Mouse (Mus musculus) limb, embryonic 11.5 days (tissue): Measurements from ENCODE around the gene Ros1. TPM values are rescaled to one million over a fixed set of nuclear protein-coding genes. Genes with fewer than 3 reads are reported as not detected.

Experiments used
- ATAC-seq: fragments of 200-750 bp; cut with Nextera tagmentation; 2 replicates; pipeline ENCODE4 v1.8.0; 2017; ENCODE audit warnings: low read depth; ENCODE audit not compliant: insufficient number of reproducible peaks, low FRiP score, low TSS enrichment
- DNase-seq: peaks from one replicate; pipeline ENCODE4 v3.0.0-alpha.2; 2015; ENCODE audit warnings: low spot score
- H3K27ac ChIP-seq: fragments of 300-500 bp; sonication (generic); replicated peaks from 2 replicates; pipeline ENCODE4 v1.5.1; 2014; ENCODE audit warnings: low read depth, mild to moderate bottlenecking, low read length
- H3K27me3 ChIP-seq: fragments of 300-500 bp; sonication (generic); 2 replicates; pipeline ENCODE4 v1.6.1; 2014; ENCODE audit warnings: mild to moderate bottlenecking, low read length, mixed read lengths; ENCODE audit not compliant: control insufficient read depth, insufficient read depth
- H3K36me3 ChIP-seq: fragments of 300-500 bp; sonication (generic); 2 replicates; pipeline ENCODE4 v1.6.1; 2014; ENCODE audit warnings: mild to moderate bottlenecking, low read length, moderate library complexity, mixed read lengths; ENCODE audit not compliant: control insufficient read depth, insufficient read depth
- H3K4me1 ChIP-seq: fragments of 300-500 bp; sonication (generic); 2 replicates; pipeline ENCODE4 v1.6.1; 2014; ENCODE audit warnings: low read length, mixed read lengths; ENCODE audit not compliant: control insufficient read depth, insufficient read depth
- H3K4me2 ChIP-seq: fragments of 300-500 bp; sonication (generic); 2 replicates; pipeline ENCODE4 v1.6.1; 2014; ENCODE audit warnings: low read depth, mild to moderate bottlenecking, moderate library complexity; ENCODE audit not compliant: severe bottlenecking
- H3K4me3 ChIP-seq: fragments of 300-500 bp; sonication (generic); 2 replicates; pipeline ENCODE4 v1.5.1; 2014; ENCODE audit warnings: low read depth, low read length
- H3K9ac ChIP-seq: fragments of 300-500 bp; sonication (generic); 2 replicates; pipeline ENCODE4 v1.6.1; 2014; ENCODE audit warnings: mild to moderate bottlenecking, low read length
- H3K9me3 ChIP-seq: fragments of 300-500 bp; sonication (generic); 2 replicates; pipeline ENCODE4 v1.6.1; 2016; ENCODE audit warnings: low read length; ENCODE audit not compliant: control insufficient read depth
- WGBS: fragments of 180-500 bp; shearing (Covaris S2); extraction: QIAGEN DNeasy Blood & Tissue Kit; methylation state at CpG from one replicate; pipeline ENCODE4 v1.1.7; 2014; 5-methylcytosine and 5-hydroxymethylcytosine counted together
- polyA plus RNA-seq: library from polyadenylated mRNA; unstranded; fragments of >200 nt; fragmentation: Nextera tagmentation; extraction: Ambion mirVana; gene quantifications from 2 replicates; pipeline ENCODE4 v1.2.1, GENCODE M21; 2014

Ros1 gene
- polyA plus RNA-seq, 1 experiment from 2014 or later: not detected

- DNase-seq (no peak), ATAC-seq (no peak)
- no peaks in the 10 kb centered on the region for H3K36me3 ChIP-seq
- H3K4me1 ChIP-seq: no peaks in the 10 kb centered on the region
- H3K4me2 ChIP-seq: no peak overlapping the region
- H3K27me3 ChIP-seq: no peaks in the 10 kb centered on the region
- H3K9me3 ChIP-seq: no peaks in the 10 kb centered on the region
- WGBS: 40% methylated on average over 4 of the region's 4 CpGs
- H3K27ac ChIP-seq: no peak overlapping the region
- no peak overlapping the region for H3K4me3 ChIP-seq
- no peak overlapping the region for H3K9ac ChIP-seq
Observed at GRCm38 (mm10) chr10:52106164-52106757, 88.8 kb downstream of the Ros1 start.

DNA sequence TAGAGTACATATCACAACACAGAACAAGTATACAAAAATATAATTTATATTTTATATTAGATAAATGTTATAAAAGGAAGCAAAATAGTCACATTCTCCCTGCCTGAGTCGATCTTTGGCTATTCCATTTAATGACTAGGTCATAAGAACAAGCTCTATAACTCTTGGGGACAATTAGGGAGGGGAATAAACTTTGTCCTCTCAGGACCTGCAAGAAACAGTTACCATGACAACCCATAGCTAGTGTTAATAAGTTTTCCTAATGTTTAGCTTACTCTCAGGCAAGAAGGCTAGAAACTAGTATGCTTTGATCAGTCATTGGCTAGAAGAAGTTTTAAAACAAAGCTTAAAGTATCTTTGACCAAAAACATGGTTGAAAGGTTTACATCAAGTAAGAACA lies 93.8 kb downstream of the Ros1 start:
- 51% methylated on average over 1 of the region's 1 CpGs for WGBS
- Histone ChIP-seq H3K36me3 (no peaks in the 10 kb centered on the region), H3K27ac (no peak overlapping the region), H3K4me2 (no peak overlapping the region), H3K9ac (no peak overlapping the region), H3K4me1 (no peaks in the 10 kb centered on the region), H3K4me3 (no peak overlapping the region), H3K9me3 (no peaks in the 10 kb centered on the region), H3K27me3 (no peaks in the 10 kb centered on the region)
- ATAC-seq: no peak
- no peak for DNase-seq

GRCm38 (mm10) chr10:52092181-52092580 lies 102.9 kb downstream of the Ros1 start:
- H3K27ac ChIP-seq: no peak overlapping the region
- ATAC-seq (no peak), DNase-seq (no peak)
- H3K9me3 ChIP-seq: no peaks in the 10 kb centered on the region
- 88% methylated on average over 4 of the region's 4 CpGs for WGBS
- H3K4me1 ChIP-seq: no peaks in the 10 kb centered on the region
- H3K27me3 ChIP-seq: no peaks in the 10 kb centered on the region
- H3K4me3 ChIP-seq: no peak overlapping the region
- H3K36me3 ChIP-seq: no peaks in the 10 kb centered on the region
- no peak overlapping the region for H3K9ac ChIP-seq
- no peak overlapping the region for H3K4me2 ChIP-seq

- 87% methylated on average over 6 of the region's 6 CpGs for WGBS
- Histone ChIP-seq H3K4me2 (no peak overlapping the region), H3K9me3 (no peaks in the 10 kb centered on the region), H3K4me3 (no peak overlapping the region), H3K4me1 (no peaks in the 10 kb centered on the region), H3K9ac (no peak overlapping the region), H3K36me3 (no peaks in the 10 kb centered on the region), H3K27me3 (no peaks in the 10 kb centered on the region), H3K27ac (no peak overlapping the region)
- DNase-seq (no peak), ATAC-seq (no peak)
Observed at GRCm38 (mm10) chr10:52086681-52087080, 108.4 kb downstream of the Ros1 start.

- H3K4me2 ChIP-seq: no peak overlapping the region
- ATAC-seq: peak; percentile 65; the same call in 1 of the 2 replicates
- DNase-seq: peak; percentile 62
Observed at GRCm38 (mm10) chr10:52072482-52072881, 122.6 kb downstream of the Ros1 start.

DNA sequence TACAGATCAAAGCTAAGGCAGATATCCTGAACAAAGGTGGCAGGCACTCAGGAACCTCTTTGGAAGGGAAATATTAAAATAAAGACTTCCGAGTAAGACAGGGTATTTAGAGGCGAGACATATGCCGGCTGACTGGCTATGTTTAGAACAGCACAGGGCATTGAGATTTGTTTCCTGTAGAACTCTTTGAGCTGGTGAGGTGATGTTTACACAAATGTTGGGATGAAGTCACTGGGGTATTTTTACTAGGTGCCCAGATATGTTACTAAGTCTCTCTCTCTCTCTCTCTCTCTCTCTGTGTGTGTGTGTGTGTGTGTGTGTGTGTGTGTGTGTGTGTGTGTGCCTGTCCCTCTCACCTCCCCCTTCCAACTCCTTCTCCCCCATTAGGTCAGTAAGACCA lies 146.8 kb downstream of the Ros1 start:
- no peak overlapping the region for H3K4me3 ChIP-seq
- H3K4me1 ChIP-seq: no peaks in the 10 kb centered on the region
- 84% methylated on average over 3 of the region's 3 CpGs for WGBS
- H3K9me3 ChIP-seq: no peaks in the 10 kb centered on the region
- DNase-seq (no peak), ATAC-seq (no peak)
- H3K4me2 ChIP-seq: no peak overlapping the region
- no peak overlapping the region for H3K9ac ChIP-seq
- H3K27me3 ChIP-seq: no peaks in the 10 kb centered on the region
- H3K27ac ChIP-seq: no peak overlapping the region
- no peaks in the 10 kb centered on the region for H3K36me3 ChIP-seq

More at GRCm38 (mm10) chr10:52072482-52072881, 122.6 kb downstream of the Ros1 start:
- Histone ChIP-seq H3K27ac (no peak overlapping the region), H3K9ac (no peak overlapping the region), H3K36me3 (no peaks in the 10 kb centered on the region), H3K4me3 (no peak overlapping the region), H3K4me1 (no peaks in the 10 kb centered on the region), H3K27me3 (no peaks in the 10 kb centered on the region), H3K9me3 (no peaks in the 10 kb centered on the region)

- ATAC-seq (no peak), DNase-seq (no peak)
- Histone ChIP-seq H3K36me3 (no peaks in the 10 kb centered on the region), H3K4me2 (no peak overlapping the region), H3K27ac (no peak overlapping the region), H3K4me1 (no peaks in the 10 kb centered on the region), H3K4me3 (no peak overlapping the region), H3K9me3 (no peaks in the 10 kb centered on the region), H3K9ac (no peak overlapping the region), H3K27me3 (no peaks in the 10 kb centered on the region)
- 78% methylated on average over 5 of the region's 5 CpGs for WGBS
Observed at GRCm38 (mm10) chr10:52043086-52043485, 152.0 kb downstream of the Ros1 start.

DNA sequence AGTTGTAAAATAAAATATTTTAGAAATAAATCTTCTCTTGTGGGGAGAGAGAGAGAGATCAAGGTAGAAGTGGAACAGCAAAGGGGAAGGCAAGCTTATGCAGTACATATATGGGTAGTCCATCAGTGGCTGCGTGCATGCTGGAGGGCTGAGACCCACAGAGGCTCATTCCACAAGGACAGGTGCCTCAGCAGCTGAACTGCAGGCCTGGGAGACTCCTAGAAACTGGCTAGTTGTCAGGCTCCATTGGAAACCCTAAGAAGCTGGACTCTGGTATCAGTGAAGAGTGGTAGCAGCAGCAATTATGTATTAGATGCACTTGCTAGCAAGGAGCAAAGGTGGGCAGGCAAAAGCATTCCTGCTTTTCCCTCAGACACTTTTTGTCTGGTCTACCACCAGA lies 155.7 kb downstream of the Ros1 start:
- Histone ChIP-seq H3K9me3 (no peaks in the 10 kb centered on the region), H3K4me1 (no peaks in the 10 kb centered on the region), H3K27me3 (no peaks in the 10 kb centered on the region), H3K36me3 (no peaks in the 10 kb centered on the region), H3K4me3 (no peak overlapping the region), H3K9ac (no peak overlapping the region), H3K27ac (no peak overlapping the region), H3K4me2 (no peak overlapping the region)
- ATAC-seq (no peak), DNase-seq (no peak)
- 81% methylated on average over 1 of the region's 1 CpGs for WGBS

DNA sequence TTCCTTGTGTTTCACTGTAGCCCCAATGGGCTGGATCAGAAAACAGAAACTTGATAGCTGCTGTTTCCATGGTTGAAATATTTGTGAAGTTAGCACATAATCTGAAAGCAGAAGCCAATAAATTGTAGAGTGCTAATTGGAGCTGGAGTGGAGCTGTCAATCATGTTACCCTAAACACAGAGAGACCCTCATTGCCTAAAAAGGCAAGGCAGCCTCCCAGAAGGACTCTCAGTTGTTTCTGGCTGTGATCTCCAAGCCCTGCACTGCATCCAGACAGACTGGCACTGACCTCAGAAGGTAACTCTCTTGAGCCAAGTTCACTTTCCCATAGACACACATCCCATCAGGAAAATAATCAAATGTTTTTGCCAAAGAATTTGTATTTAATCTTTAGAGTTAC lies 161.3 kb downstream of the Ros1 start:
- H3K9me3 ChIP-seq: no peaks in the 10 kb centered on the region
- ATAC-seq (no peak), DNase-seq (no peak)
- no peaks in the 10 kb centered on the region for H3K36me3 ChIP-seq
- H3K9ac ChIP-seq: no peak overlapping the region
- no peaks in the 10 kb centered on the region for H3K4me1 ChIP-seq
- H3K4me2 ChIP-seq: no peak overlapping the region
- no peak overlapping the region for H3K27ac ChIP-seq
- H3K4me3 ChIP-seq: no peak overlapping the region
- H3K27me3 ChIP-seq: peaks cover 21% of the 10 kb centered on the region
